Mouse (Mus musculus): ENCODE measurements around the gene Dhx57. TPM values are rescaled to one million over a fixed set of nuclear protein-coding genes. Genes with fewer than 3 reads are reported as not detected.
A peak's percentile ranks its signal among the peaks of the same experiment; 100 is the strongest.
"Not testable (repeated sequence)": the region's sequence is repeated elsewhere in the genome, so short reads cannot be mapped to it uniquely, and the experiment has no call there.

Dhx57 gene
- polyA plus RNA-seq, 1 experiment = 24.4 TPM

GRCm38 (mm10) chr17:80229396-80229795 is 60.9 kb downstream of the Dhx57 start:
- H3K27ac ChIP-seq (ENCODE audit: insufficient read depth, low read length) = no peak overlapping the region
- H3K27me3 ChIP-seq (ENCODE audit: control insufficient read depth, insufficient read depth, low read length) = no peaks in the 10 kb centered on the region
- 6% methylated on average over 2 of the region's 2 CpGs for WGBS
- no peak overlapping the region for H3K4me3 ChIP-seq (replicated peaks; ENCODE audit: insufficient read depth, low read depth, low read length)
- peak; percentile 25 to 29 for DNase-seq
- no peaks in the 10 kb centered on the region; the same call in 1 of the 2 replicates for H3K4me1 ChIP-seq (ENCODE audit: control insufficient read depth, insufficient read depth, low read length)
- no peak for TF ChIP-seq POLR2A (IDR thresholded peaks at IDR 0.05; ENCODE audit: borderline replicate concordance, insufficient read depth, low read length)
- TF ChIP-seq CTCF (IDR thresholded peaks at IDR 0.05; ENCODE audit: borderline replicate concordance, insufficient read depth, low read depth, low read length) = no peak

GRCm38 (mm10) chr17:80225142-80225541 is 65.1 kb downstream of the Dhx57 start:
- H3K27ac ChIP-seq (ENCODE audit: insufficient read depth, low read length); DNase-seq; H3K4me1 ChIP-seq (ENCODE audit: control insufficient read depth, insufficient read depth, low read length); H3K27me3 ChIP-seq (ENCODE audit: control insufficient read depth, insufficient read depth, low read length): not testable (repeated sequence)
- 46% methylated on average over 5 of the region's 5 CpGs for WGBS
- H3K4me3 ChIP-seq (replicated peaks; ENCODE audit: insufficient read depth, low read depth, low read length) = peak overlapping the region; percentile 86

GRCm38 (mm10) chr17:80224326-80225116 is 65.8 kb downstream of the Dhx57 start, which contains the start of gene Gemin6:
Gene Gemin6 (plus strand): TSS chr17:80224441.
- Histone ChIP-seq H3K4me1 (ENCODE audit: control insufficient read depth, insufficient read depth, low read length) (no peaks in the 10 kb centered on the region; the same call in 1 of the 2 replicates), H3K27ac (ENCODE audit: insufficient read depth, low read length) (0 out of 2 replicates have a peak within 1 kb of the TSS, but pooled peaks have one; percentile 30), H3K4me3 (replicated peaks; ENCODE audit: insufficient read depth, low read depth, low read length) (peak within 1 kb of the TSS; percentile 86), H3K27me3 (ENCODE audit: control insufficient read depth, insufficient read depth, low read length) (no peaks in the 10 kb centered on the region)
- under 1% methylated on average over 33 of the region's 33 CpGs for WGBS
- TF ChIP-seq POLR2A (IDR thresholded peaks at IDR 0.05; ENCODE audit: borderline replicate concordance, insufficient read depth, low read length) (peak; percentile 85; the same call in 1 of the 2 replicates), CTCF (IDR thresholded peaks at IDR 0.05; ENCODE audit: borderline replicate concordance, insufficient read depth, low read depth, low read length) (no peak)
- DNase-seq = peak; percentile 87 to 90

GRCm38 (mm10) chr17:80223829-80224228 is 66.4 kb downstream of the Dhx57 start:
- H3K27me3 ChIP-seq (ENCODE audit: control insufficient read depth, insufficient read depth, low read length) = no peaks in the 10 kb centered on the region
- no peak overlapping the region for H3K27ac ChIP-seq (ENCODE audit: insufficient read depth, low read length)
- no peak for TF ChIP-seq CTCF (IDR thresholded peaks at IDR 0.05; ENCODE audit: borderline replicate concordance, insufficient read depth, low read depth, low read length)
- DNase-seq = no peak
- H3K4me3 ChIP-seq (replicated peaks; ENCODE audit: insufficient read depth, low read depth, low read length) = peak overlapping the region; percentile 86
- H3K4me1 ChIP-seq (ENCODE audit: control insufficient read depth, insufficient read depth, low read length) = no peaks in the 10 kb centered on the region
- 2% methylated on average over 9 of the region's 9 CpGs for WGBS

- TF ChIP-seq CTCF (IDR thresholded peaks at IDR 0.05; ENCODE audit: borderline replicate concordance, insufficient read depth, low read depth, low read length) (no peak), POLR2A (IDR thresholded peaks at IDR 0.05; ENCODE audit: borderline replicate concordance, insufficient read depth, low read length) (no peak)
- DNase-seq = no peak
- H3K27ac ChIP-seq (ENCODE audit: insufficient read depth, low read length) = no peak overlapping the region
- H3K4me1 ChIP-seq (ENCODE audit: control insufficient read depth, insufficient read depth, low read length) = no peaks in the 10 kb centered on the region
- no peak overlapping the region for H3K4me3 ChIP-seq (replicated peaks; ENCODE audit: insufficient read depth, low read depth, low read length)
- 58% methylated on average over 3 of the region's 3 CpGs for WGBS
- H3K27me3 ChIP-seq (ENCODE audit: control insufficient read depth, insufficient read depth, low read length) = no peaks in the 10 kb centered on the region
Observed at GRCm38 (mm10) chr17:80221890-80222628, 68.2 kb downstream of the Dhx57 start.

GRCm38 (mm10) chr17:80221202-80221601 is 69.1 kb downstream of the Dhx57 start:
- WGBS = 61% methylated on average over 9 of the region's 9 CpGs
- Histone ChIP-seq H3K4me1 (ENCODE audit: control insufficient read depth, insufficient read depth, low read length) (no peaks in the 10 kb centered on the region), H3K4me3 (replicated peaks; ENCODE audit: insufficient read depth, low read depth, low read length) (no peak overlapping the region), H3K27ac (ENCODE audit: insufficient read depth, low read length) (no peak overlapping the region), H3K27me3 (ENCODE audit: control insufficient read depth, insufficient read depth, low read length) (no peaks in the 10 kb centered on the region)
- TF ChIP-seq CTCF (IDR thresholded peaks at IDR 0.05; ENCODE audit: borderline replicate concordance, insufficient read depth, low read depth, low read length) (no peak), POLR2A (IDR thresholded peaks at IDR 0.05; ENCODE audit: borderline replicate concordance, insufficient read depth, low read length) (no peak)
- no peak for DNase-seq

GRCm38 (mm10) chr17:80220131-80220530 is 70.1 kb downstream of the Dhx57 start:
- Histone ChIP-seq H3K4me1 (ENCODE audit: control insufficient read depth, insufficient read depth, low read length) (no peaks in the 10 kb centered on the region), H3K27me3 (ENCODE audit: control insufficient read depth, insufficient read depth, low read length) (no peaks in the 10 kb centered on the region), H3K27ac (ENCODE audit: insufficient read depth, low read length) (no peak overlapping the region), H3K4me3 (replicated peaks; ENCODE audit: insufficient read depth, low read depth, low read length) (no peak overlapping the region)
- TF ChIP-seq CTCF (IDR thresholded peaks at IDR 0.05; ENCODE audit: borderline replicate concordance, insufficient read depth, low read depth, low read length) (no peak), POLR2A (IDR thresholded peaks at IDR 0.05; ENCODE audit: borderline replicate concordance, insufficient read depth, low read length) (no peak)
- DNase-seq = no peak
- 74% methylated on average over 2 of the region's 2 CpGs for WGBS

- 96% methylated on average over 4 of the region's 4 CpGs for WGBS
- H3K4me1 ChIP-seq (ENCODE audit: control insufficient read depth, insufficient read depth, low read length); DNase-seq; H3K4me3 ChIP-seq (replicated peaks; ENCODE audit: insufficient read depth, low read depth, low read length); H3K27ac ChIP-seq (ENCODE audit: insufficient read depth, low read length); H3K27me3 ChIP-seq (ENCODE audit: control insufficient read depth, insufficient read depth, low read length): not testable (repeated sequence)
Observed at GRCm38 (mm10) chr17:80213998-80214397, 76.3 kb downstream of the Dhx57 start.

All from cerebellum, adult 2 months (tissue).